Mouse (Mus musculus): ENCODE measurements around the gene Gm11639. TPM values are rescaled to one million over a fixed set of nuclear protein-coding genes. Genes with fewer than 3 reads are reported as not detected.

Gm11639 gene
- total RNA-seq, 2 experiments from 2014 or later, result 0.80 to 1.1 TPM

DNA sequence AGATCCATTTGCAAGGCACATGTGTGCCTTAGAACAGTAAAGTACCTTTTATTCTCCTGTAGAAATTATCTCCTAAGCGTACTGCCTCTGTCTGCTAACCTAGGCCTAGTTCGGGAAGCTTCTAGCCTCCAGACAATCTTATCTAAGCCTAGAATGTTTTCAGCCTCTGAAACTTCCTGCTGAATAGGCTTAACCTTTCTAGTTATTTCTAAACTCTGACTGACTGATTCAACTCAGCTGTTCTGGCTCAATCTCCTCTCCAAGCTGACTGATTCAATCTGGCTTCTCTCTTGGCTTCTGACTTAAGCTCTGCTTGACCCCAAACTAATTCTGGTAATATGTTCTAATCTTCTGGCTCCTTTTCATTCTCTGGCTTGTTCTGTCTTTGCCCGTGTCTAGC is 463.8 kb downstream of the Gm11639 start:
- intact Hi-C loops (cut with DNase I), result no loop called here
- DNase-seq (ENCODE audit: low spot score in 2 of 2), result no peak

DNA sequence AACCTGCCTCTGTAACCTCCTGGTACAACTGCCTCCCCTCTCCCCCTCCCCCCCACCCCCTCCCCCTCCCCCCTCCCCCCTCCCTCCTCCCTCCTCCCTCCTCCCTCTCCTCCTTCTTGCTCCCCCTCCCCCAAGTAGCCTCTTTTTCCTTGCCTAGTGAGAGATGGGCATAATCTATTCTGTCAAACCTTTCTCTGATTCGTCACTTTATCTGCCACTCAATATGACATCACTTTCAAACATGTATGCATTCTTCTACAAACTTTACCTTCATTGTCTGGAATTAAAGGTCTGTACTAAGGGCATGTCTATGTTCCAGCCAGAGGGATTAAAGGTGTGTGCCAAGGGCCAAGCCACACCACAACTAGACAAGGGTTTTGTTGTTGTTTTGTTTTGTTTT is 464.3 kb downstream of the Gm11639 start:
- intact Hi-C loops (cut with DNase I), result no loop called here
- DNase-seq (ENCODE audit: low spot score in 2 of 2), result no peak

GRCm38 (mm10) chr11:105150691-105151090 is 465.2 kb downstream of the Gm11639 start:
- DNase-seq (ENCODE audit: low spot score in 2 of 2), result no peak
- intact Hi-C loops (cut with DNase I), result no loop called here

DNA sequence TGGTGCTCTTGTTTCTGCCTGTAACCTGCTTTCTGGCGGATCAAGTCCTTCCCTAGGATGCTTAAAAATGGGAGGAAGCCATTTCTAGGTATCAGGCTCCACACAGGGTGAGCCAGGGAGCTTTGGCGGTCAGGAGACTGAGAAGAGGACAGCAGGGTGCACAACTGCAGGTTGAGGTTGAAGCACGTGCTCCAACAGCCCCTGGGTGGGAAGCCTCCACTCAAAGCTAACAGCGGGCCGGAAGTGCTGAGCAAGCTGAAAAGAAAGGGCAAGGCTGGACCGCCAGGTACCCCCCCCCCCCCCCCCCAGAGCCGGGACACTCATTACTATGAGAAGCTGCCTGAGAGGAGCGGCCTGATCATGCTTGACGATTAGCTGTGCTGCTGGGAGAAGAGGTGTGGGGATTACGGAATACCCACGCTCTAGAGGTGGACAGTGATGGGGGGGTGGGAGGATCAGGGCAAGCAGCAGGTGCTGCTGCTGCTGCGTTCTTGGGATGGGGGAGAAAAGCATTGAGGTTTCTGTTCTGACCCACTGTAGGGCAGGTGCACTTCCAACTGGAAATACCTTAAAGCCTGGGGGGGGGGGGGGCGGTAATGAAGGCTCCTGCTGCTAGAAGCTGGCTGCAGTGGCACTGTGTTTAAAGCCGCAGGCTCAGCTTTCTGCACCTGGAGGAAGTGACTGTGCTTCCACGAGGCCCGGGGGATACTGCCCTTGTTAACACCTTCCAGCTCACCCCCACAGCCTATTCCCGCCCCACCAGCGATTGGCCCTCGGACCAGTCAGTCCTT is 465.9 kb downstream of the Gm11639 start:
- DNase-seq (ENCODE audit: low spot score in 2 of 2), result no peak

DNA sequence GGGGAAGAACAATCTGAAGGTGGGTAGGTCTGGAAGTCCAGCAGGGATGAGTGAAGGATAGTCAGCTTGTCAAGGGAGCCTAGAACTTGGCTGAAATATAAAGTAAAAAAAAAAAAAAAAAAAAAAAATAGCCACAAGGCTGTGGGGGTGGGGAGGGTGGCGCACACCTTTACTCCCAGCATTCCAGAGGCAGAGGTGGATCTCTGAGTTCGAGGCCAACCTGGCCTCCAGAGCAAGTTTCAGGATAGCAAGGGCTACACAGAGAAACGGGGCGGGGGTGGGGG is 466.5 kb downstream of the Gm11639 start:
- intact Hi-C loops (cut with DNase I), result no loop called here
- DNase-seq (ENCODE audit: low spot score in 2 of 2), result no peak

More for the DNA sequence above, 465.9 kb downstream of the Gm11639 start:
- intact Hi-C loops (cut with DNase I), result no loop called here

DNA sequence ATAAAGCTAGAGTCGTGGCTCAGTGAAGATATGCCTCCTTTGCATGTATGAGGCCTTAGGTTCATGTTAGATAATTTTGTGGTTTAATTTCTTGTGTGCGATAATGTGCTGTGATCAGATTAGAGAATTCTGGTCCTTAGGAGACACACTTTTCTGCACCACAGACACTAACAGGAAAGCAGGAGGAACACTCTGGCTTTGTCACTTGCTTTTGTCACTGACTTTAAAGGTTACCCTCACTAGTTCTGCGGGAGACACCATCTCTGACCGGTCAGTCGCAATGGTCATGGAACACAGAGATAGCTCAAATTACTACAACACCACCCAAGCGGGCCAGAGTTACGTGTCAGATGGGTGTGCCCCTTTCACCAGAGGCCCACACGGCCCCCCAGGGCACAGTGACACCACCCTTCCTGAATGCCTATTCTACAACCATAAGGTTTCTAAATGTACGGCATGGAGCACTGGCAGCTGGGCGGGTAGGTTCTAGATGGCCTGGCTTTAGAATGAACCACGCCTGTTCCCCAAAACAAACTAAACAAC is 466.9 kb downstream of the Gm11639 start:
- DNase-seq (ENCODE audit: low spot score in 2 of 2), result no peak
- intact Hi-C loops (cut with DNase I), result no loop called here

- DNase-seq (ENCODE audit: low spot score in 2 of 2), result no peak
- intact Hi-C loops (cut with DNase I), result no loop called here
Observed at GRCm38 (mm10) chr11:105153068-105153833, 467.7 kb downstream of the Gm11639 start.

- no peak for DNase-seq (ENCODE audit: low spot score in 2 of 2)
- intact Hi-C loops (cut with DNase I), result no loop called here
Observed at GRCm38 (mm10) chr11:105155915-105156314, 470.4 kb downstream of the Gm11639 start.

- intact Hi-C loops (cut with DNase I), result no loop called here
- DNase-seq (ENCODE audit: low spot score in 2 of 2), result no peak
Observed at GRCm38 (mm10) chr11:105156748-105157267, 471.3 kb downstream of the Gm11639 start.

DNA sequence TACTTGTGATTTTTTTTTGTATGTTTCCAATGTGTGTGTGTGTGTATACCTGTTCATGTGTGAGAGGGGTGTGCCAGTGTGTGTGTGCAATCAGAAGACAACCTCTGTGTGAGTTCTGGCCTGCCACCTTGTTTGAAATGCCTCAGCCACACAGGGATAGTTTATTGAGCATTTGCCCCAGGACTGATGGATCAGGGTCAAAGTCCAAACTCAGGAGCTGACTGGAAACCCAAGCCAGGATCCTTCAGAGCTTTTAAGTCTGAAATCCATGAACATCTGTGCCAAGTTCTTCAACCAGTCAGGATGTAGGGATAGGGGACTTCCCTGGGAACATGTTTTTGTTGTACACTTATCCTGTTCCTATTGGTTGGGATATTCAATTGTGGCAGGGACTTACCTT is 472.5 kb downstream of the Gm11639 start:
- intact Hi-C loops (cut with DNase I), result no loop called here
- DNase-seq (ENCODE audit: low spot score in 2 of 2), result no peak

- DNase-seq (ENCODE audit: low spot score in 2 of 2), result no peak
- intact Hi-C loops (cut with DNase I), result no loop called here
Observed at GRCm38 (mm10) chr11:105159673-105160360, 474.3 kb downstream of the Gm11639 start.

GRCm38 (mm10) chr11:105161411-105161810 is 475.9 kb downstream of the Gm11639 start:
- no peak for DNase-seq (ENCODE audit: low spot score in 2 of 2)
- intact Hi-C loops (cut with DNase I), result no loop called here

GRCm38 (mm10) chr11:105164516-105165510 is 479.3 kb downstream of the Gm11639 start:
- no peak for DNase-seq (ENCODE audit: low spot score in 2 of 2)
- intact Hi-C loops (cut with DNase I), result no loop called here

GRCm38 (mm10) chr11:105166780-105167179 is 481.3 kb downstream of the Gm11639 start:
- no peak for DNase-seq (ENCODE audit: low spot score in 2 of 2)
- intact Hi-C loops (cut with DNase I), result no loop called here

Other genes starting within 250 kb of the Gm11639 start
- 10 to 100 TPM; 71.0 to 75.6 TPM for gene Kansl1, start 216.8 kb upstream of the Gm11639 start, total RNA-seq (2021)
- 10 to 100 TPM; 61.3 to 63.0 TPM for gene Cdc27, start 135.1 kb upstream of the Gm11639 start, total RNA-seq (2021)
- gene Myl4, start 135.0 kb upstream of the Gm11639 start, total RNA-seq (2021), result 10 to 100 TPM; 35.5 to 43.3 TPM
- 1 to 10 TPM; 2.8 to 3.1 TPM for gene Itgb3, start 77.7 kb upstream of the Gm11639 start, total RNA-seq (2021)